Mouse (Mus musculus) Patski (cell line): ENCODE data around the gene Dop1b. TPM values are rescaled to one million over a fixed set of nuclear protein-coding genes. Genes with fewer than 3 reads are reported as not detected.
"Not testable (repeated sequence)": the region's sequence is repeated elsewhere in the genome, so short reads cannot be mapped to it uniquely, and the experiment has no call there.

Source experiments
- ATAC-seq: fragments of 100-300 bp; one replicate; pipeline ENCODE4 v1.8.0; 2021
- CTCF ChIA-PET: fragments of 350-600 bp; sonication (Branson Sonifier 250); formaldehyde crosslinking; loops from one replicate; lab custom pipeline; 2022; ENCODE audit warnings: inconsistent platforms; lab: Charles Lee
- POLR2A ChIA-PET: fragments of 350-600 bp; sonication (Branson Sonifier 250); formaldehyde crosslinking; loops from one replicate; lab custom pipeline; 2022; ENCODE audit warnings: antibody characterized with exemption, inconsistent platforms; lab: Charles Lee
- DNase-seq: peaks from one replicate; pipeline ENCODE4 v3.0.0-alpha.2; 2011; ENCODE audit warnings: low read depth, low spot score
- H3K27me3 ChIP-seq: fragments of 371-371 bp; one replicate; pipeline ENCODE4 v1.5.1; 2021
- CTCF ChIP-seq: fragments of 100-300 bp; IDR thresholded peaks from one replicate; pipeline ENCODE4 v1.5.1; 2021
- in situ Hi-C: fragments of 300-500 bp; cut with MboI; formaldehyde crosslinking; loops from 3 replicates; pipeline ENCODE4 v1.11.1; 2018; ENCODE audit warnings: low pct_unique_long_range_greater_than_20kb, mixed read lengths
- polyA plus RNA-seq: library from polyadenylated mRNA; unstranded; gene quantifications from one replicate; pipeline ENCODE4 v1.2.3, GENCODE M21; 2021

Gene Dop1b
- polyA plus RNA-seq, result 12.6 TPM

DNA sequence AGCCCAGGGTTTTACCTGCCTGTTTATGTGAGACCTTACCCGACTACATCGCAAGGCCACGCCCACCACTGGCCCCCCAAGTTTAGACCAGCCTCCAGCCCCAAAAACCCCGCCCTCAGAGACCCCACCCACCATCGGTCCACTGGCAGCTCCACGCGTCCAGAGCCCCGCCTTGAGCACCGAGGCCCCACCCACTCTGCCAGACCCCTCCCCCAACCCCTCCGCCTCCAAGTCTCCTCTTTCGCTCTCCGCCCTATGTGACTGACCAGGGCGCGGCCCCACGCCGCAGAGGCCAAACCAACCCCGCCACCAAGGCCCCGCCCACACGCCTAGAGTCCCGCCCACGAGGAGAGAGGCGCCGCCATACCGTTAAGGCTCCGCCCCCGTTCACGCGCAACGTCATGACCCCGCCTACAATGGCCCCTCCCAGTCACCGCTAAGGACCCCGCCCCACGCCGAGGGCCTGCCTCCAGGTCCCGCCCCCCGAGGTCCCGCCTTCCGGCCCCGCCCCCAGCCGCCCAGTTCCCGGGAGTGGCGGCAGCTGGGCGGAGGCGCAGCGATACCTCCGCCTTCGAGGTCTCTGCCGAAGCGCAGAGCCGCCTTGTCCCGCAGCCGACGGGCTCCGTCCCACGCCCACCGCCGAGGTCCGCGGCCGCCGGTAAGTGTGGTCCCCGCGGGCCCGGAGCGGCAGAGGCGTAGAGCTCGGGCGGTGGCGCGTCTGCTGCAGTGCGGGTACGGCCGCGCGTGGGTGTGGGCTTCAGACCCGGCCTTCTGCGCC lies at the start of gene Dop1b:
Dop1b (plus strand) TSS at position 494 of the 778 bp plus-strand sequence.
- H3K27me3 ChIP-seq, result no peaks in the 10 kb centered on the region
- in situ Hi-C loops, result no loop called here
- ChIA-PET POLR2A (interaction anchor here (0.9 kb wide), 1 partner anchor 47 kb away, joined by 3 read pairs; no protein-coding TSS in a partner anchor), CTCF (interaction anchor here (1.1 to 3.6 kb wide), 2 partner anchors 24 to 29 kb away, joined by 4 to 21 read pairs; partner anchors contain the start of gene Cbr3)
- DNase-seq, result peak; percentile 89
- ATAC-seq, result peak; percentile 79
- TF ChIP-seq CTCF, result no peak

DNA sequence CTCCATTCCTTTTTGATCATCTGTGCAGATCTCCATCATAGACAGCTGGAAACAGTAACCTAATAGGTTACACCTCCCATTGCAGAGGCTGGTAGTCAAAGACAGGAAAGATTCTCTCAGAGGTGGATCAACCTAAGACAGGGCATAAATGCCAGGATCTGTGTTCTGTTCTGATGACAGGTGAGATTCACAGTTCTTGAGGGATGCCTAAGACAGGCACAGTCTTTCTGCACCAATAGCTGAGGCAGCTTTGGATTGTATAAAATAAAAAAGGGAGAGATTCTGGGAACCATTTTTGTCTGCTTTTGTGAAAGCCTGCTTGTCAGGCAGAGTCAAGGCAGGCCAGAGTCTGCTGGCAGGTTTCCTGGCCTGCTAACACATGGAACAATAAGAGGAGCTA lies 43.7 kb upstream of the Dop1b start:
- TF ChIP-seq CTCF, result no peak

DNA sequence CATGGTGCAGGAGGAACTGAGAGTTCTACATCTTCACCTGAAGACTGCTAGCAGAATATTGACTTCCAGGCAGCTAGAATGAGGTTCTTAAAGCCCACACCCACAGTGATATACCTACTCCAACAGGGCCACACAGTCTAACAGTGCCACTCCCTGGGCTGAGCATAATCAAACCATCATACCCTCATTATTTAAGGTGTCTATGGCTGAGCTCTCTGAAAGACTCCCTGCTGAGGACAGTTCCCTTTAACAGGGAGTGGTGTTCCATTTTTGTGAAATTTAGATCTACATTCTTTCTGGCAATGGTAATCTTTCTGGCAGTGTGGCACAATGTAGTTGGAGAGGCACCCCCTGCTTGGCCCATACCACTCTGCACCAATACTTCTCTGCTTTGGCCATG lies 42.2 kb upstream of the Dop1b start:
- no peak for TF ChIP-seq CTCF
- in situ Hi-C loops, result no loop called here
- ChIA-PET CTCF (no interaction called here), POLR2A (no interaction called here)
- ATAC-seq, result no peak
- DNase-seq, result no peak
- H3K27me3 ChIP-seq, result no peaks in the 10 kb centered on the region

More for the DNA sequence above, 43.7 kb upstream of the Dop1b start:
- POLR2A ChIA-PET, result no interaction called here
- in situ Hi-C loops, result no loop called here
- no peaks in the 10 kb centered on the region for H3K27me3 ChIP-seq
- ATAC-seq, result no peak
- no peak for DNase-seq
- CTCF ChIA-PET, result no interaction called here

DNA sequence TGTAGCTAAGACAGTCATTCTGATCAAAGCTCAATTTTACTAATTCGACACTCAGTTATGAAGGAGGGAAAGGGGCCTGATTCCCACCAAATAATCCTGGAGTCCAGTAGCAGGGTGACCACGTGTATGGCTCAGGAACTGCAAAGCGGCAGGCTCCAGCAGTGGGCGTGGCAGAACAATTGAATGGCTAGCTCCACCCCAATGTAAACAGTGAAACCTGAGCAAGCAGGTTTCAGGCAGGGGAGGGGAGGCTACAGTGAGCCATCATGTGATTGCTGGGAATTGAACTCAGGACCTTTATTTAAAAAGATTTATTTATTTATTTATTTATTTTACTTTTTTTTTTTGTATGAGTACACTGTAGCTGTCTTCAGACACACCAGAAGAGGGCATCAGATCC lies 41.2 kb upstream of the Dop1b start:
- ATAC-seq, DNase-seq, CTCF ChIA-PET, POLR2A ChIA-PET, H3K27me3 ChIP-seq, in situ Hi-C loops: not testable (repeated sequence)

DNA sequence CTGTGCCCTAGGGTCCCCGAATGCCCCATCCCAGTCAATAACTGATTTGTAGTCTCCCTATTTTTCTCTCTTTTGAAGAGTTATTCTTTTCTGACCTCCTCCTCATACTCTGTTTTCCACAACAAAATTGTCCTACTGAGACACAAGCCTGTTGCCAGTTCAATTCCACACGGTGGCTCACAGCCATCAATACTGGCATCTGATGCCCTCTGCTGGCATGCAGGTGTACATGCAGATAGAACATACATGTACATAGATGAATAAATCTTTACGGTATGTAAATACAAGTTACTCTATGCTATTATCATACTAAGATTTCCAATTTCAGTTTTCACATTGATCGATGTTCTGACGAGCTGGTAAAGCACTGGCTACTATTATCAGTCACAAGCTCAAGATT lies 40.6 kb upstream of the Dop1b start:
- DNase-seq, result no peak

DNA sequence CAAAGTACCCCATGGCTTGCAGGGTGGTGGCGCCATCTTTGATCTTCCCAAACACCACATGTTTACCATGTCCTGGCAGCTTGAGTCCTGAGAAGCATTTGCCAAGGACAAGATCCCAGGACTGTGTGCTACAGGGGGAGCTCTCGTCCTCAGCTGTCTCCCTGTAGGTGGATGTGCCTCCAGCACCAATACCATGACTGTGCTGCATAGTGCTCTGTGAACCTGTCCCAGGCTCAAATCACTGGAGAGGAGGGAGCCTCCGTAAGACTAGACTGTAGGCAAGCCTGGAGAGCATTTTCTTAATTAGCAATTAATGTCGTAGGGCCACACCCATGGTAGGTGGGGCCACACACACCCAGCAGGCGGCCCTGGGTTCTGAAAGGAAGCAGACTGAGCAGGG lies 35.3 kb upstream of the Dop1b start:
- in situ Hi-C loops, result no loop called here
- DNase-seq, result no peak
- POLR2A ChIA-PET, result no interaction called here
- peaks cover 3% of the 10 kb centered on the region for H3K27me3 ChIP-seq
- CTCF ChIA-PET, result no interaction called here
- ATAC-seq, result no peak
- TF ChIP-seq CTCF, result no peak

More for the DNA sequence above, 40.6 kb upstream of the Dop1b start:
- no peak for ATAC-seq
- H3K27me3 ChIP-seq, result no peaks in the 10 kb centered on the region
- in situ Hi-C loops, result no loop called here
- CTCF ChIA-PET, result interaction anchor here (1.0 to 1.1 kb wide), 2 partner anchors 10 to 56 kb away, joined by 3 read pairs; no protein-coding TSS in a partner anchor
- TF ChIP-seq CTCF, result peak; percentile 39
- POLR2A ChIA-PET, result no interaction called here

DNA sequence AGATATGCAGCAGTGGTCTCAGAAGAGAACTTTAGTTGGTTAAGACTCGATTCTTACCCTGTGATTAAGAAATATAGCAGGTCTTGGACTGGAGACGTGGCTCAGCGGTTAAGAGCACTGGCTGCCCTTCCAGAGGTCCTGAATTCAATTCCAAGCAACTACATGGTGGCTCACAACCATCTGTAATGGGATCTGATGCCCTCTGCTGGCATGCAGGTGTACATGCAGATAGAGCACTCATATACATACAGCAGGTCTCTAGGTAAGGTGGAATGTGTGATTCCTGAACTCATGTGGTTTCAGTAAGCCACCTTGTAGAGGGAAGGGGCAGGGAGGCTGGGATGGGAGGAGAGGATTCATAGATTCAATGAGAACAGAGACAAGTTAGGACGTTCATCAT lies 33.5 kb upstream of the Dop1b start:
- no peak for DNase-seq
- TF ChIP-seq CTCF, result peak; percentile 48
- ChIA-PET POLR2A (no interaction called here), CTCF (no interaction called here)
- H3K27me3 ChIP-seq, result peaks cover 3% of the 10 kb centered on the region
- ATAC-seq, result no peak
- in situ Hi-C loops, result no loop called here

DNA sequence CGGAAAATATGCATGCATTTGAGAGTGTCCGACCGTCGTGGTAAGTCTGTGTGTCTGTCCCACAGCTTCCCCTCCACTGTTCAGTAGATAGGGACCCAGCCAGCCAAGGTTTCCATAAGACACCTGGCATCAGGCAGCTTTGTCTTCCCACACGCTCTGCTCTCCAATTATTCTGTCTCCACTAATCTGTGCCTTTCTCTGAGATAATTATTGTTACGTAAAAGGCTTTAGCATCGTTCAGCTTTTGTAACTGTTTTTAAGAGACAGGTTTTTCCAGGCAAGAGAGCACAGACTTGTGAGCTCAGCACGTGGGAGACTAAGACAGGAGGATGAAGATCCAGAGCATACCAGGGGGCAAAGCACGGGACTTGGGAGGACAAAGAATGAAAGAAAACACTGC lies 32.5 kb upstream of the Dop1b start:
- in situ Hi-C loops, result no loop called here
- ChIA-PET CTCF (interaction anchor here (1.4 kb wide), 1 partner anchor 94 kb away, joined by 4 read pairs; no protein-coding TSS in a partner anchor), POLR2A (no interaction called here)
- DNase-seq (peak; percentile 22), ATAC-seq (no peak)
- peaks cover 3% of the 10 kb centered on the region for H3K27me3 ChIP-seq
- TF ChIP-seq CTCF, result no peak

DNA sequence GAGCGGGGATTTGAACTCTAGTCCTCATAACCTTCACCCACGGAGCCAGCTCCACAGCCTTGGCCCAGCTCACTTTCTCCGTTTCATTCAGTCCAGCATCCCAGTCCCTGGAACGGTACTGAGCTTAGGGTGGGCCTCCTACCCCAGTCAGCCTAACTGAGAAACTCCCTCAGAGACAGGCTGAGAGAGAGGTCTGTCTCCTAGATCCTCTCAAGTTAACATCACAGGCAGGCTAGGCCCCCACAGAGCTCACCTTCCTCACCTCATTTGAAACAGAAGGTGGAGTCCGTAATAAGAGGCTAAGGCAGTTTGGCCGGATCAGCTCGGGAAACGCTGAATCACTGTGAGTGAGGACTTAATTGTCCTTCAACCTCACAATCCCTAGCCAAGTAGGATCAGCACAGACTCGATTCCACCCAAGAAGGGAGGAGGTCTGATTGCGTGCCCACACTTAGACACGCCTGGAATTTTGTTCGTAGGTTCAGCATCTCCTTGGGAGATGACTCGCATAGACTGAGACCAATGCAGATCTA lies 29.5 kb upstream of the Dop1b start:
- ATAC-seq, result peak; percentile 29
- CTCF ChIA-PET, result interaction anchor here (1.6 kb wide), 1 partner anchor 29 kb away, joined by 4 read pairs; no protein-coding TSS in a partner anchor
- DNase-seq, result no peak
- in situ Hi-C loops, result loop anchor here (10.0 kb wide), 1 partner anchor 103 kb away; no protein-coding TSS in a partner anchor
- peaks cover 3% of the 10 kb centered on the region for H3K27me3 ChIP-seq
- TF ChIP-seq CTCF, result no peak
- POLR2A ChIA-PET, result no interaction called here

DNA sequence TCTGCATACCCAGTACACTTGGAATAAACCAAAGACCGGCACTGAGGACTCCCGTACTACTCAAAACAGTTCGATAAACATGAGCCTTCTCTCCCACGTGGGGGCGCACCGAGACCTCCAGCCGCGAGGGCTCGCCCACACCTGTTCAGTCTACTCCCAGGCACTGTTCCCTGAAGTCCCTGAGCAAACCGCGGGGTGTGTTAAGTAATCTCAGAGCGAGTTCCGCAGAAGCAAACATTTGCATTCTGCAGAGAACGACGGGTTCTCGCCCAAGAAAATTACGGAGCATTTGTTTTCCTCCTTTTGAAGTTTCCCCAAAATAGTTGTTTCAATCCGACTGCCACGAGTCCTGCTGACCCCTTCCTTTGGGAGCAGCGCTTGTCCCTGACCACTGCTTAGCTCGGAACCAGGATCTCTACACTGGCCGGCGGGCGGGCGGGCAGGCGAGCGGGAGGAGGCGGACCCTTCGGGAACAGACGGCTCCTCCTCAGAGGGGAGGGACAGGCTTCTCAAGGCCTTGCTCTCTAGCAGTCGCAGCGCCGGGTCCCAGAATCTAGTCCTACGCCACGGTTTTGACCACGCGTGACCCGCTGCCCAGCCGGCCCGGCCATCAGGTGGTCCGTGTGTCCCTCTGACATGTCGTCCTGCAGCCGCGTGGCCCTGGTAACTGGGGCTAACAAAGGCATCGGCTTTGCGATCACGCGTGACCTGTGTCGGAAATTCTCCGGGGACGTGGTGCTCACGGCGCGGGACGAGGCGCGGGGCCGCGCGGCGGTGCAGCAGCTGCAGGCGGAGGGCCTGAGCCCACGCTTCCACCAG lies 28.8 kb upstream of the Dop1b start, which contains the start of gene Cbr3:
Cbr3 (plus strand) TSS at position 527 of the 819 bp plus-strand sequence.
- no peak for DNase-seq
- POLR2A ChIA-PET, result no interaction called here
- peaks cover 3% of the 10 kb centered on the region for H3K27me3 ChIP-seq
- in situ Hi-C loops, result loop anchor here (10.0 kb wide), 1 partner anchor 102 kb away; no protein-coding TSS in a partner anchor
- ATAC-seq, result peak; percentile 82
- CTCF ChIA-PET, result interaction anchor here (1.6 to 2.8 kb wide), 2 partner anchors 28 to 103 kb away, joined by 4 to 8 read pairs; no protein-coding TSS in a partner anchor
- TF ChIP-seq CTCF, result peak; percentile 32
